Mouse (Mus musculus): ENCODE measurements around the gene Mgat4e.
"Not testable (repeated sequence)": the region's sequence is repeated elsewhere in the genome, so short reads cannot be mapped to it uniquely, and the experiment has no call there.

The Mgat4e gene

DNA sequence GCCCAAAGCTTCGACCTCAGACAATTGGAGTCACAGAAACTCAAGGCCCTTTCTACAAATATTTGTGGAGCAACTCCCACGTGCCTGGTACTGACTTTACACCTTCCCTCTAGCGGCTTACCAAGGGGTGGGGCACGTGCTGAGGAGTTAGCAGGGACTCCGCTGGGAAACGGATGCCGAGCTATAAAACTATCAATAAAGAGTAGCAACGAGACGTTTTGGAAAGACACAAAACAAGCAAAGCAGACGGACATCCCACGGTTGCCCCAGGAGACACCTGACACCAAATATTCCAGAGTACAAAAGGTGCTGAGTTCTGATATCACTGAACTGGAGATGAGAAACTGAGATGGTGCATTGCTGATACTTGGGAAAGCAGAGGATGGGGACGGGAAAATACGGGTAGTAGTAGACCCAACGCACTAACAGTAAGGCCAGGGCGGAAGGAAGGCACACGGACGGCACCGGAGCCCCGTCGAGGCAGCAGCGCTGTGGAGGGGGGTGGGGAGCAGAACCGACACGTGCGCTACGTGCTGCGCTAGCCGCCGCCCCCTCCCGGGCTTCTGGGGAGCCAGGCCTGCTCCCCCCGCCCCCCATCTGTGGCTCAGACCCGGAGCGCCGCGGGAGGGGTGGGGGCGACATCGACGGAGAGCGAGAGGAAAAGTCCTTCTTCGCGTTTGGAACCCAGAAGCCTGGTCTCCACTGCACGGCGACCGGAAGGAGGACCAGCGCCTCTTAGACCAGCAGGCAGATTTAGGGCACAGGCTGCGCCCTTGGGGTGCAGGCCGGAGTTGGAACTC lies 6.6 kb upstream of the Mgat4e start:
- peak in 1 of 2 experiments; percentile 62 for DNase-seq (ENCODE audit: low spot score in 2 of 2)

- peak in 1 of 2 experiments; percentile 39 for DNase-seq (ENCODE audit: low spot score in 2 of 2)
Measured at GRCm38 (mm10) chr1:134555240-134555870, 5.9 kb upstream of the Mgat4e start.

DNA sequence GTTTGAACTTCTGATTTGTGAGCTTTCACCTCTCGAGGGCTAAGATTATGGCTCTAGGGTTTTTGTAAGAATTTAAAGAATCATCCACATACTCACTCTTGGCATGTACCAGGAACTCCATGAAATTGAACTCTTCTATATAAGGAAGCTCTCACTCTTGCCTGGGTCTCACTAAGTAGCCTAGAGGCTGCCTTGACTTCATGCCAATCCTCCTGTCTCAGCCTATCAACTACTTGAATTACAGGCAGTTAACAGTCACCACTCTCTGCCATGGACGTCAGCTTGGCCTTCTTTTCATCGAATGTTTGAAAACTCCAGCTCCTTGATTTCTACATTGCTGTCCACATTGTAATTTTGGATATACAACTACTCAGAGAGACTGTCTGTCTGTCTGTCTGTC lies 2.9 kb upstream of the Mgat4e start:
- DNase-seq (ENCODE audit: low spot score in 2 of 2), result no peak

DNA sequence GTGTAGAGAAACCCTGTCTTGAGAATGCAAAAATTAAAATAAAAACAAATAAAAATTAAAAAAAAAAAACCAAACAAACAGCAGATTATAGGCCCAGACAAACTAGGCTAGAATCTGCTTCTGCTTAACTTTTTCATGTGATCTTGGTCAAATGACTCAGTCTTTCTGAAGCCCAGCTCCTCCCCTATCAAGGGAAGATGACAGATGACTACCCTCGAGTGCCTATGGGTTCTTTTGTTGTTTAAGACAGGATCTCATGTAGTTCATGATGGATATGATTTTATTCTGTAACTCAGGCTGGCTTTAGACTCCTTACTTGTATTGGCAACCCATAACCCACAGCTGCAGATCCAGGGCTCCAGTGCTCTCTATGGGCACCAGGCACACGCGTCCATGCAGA lies 2.4 kb upstream of the Mgat4e start:
- DNase-seq (ENCODE audit: low spot score in 2 of 2), result no peak

DNA sequence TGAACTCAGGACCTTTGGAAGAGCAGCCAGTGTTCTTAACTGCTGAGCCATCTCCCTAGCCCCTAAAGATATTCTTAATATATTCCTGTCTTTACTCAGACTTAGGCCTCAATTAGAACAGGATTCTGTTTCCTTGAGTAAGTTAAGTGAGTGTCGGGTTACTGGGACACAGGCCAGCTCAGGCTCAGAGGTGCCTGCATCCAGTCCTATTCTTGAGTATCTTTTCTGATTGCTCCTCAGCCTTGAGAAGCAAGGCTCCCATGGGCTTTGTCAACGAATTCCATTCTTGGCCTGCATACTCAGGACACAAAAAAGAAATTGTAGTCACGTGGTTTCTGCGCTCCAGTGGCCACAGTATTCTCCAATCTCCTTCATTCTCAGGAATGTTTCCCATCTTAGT lies 1.3 kb downstream of the Mgat4e start:
- no peak for DNase-seq (ENCODE audit: low spot score in 2 of 2)

DNA sequence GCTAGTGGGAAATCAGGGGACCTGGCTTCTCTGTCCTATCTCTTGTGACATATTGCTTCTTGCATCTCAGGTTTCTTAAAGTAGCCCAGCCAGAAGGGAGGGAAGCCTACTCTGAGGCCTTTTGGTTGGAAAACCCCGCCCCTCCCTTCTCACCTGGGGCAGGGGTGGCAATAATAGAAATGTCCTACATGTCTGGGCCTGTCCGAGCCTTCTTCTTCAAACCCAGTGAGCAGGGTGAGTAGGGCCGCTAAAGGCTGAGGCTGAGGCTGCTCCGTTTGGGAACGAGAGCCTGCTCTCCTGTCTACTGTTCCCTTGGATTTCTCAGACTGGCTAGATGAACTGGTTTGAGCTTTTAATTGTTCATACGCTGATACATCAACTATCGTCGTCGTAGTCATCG lies 8.9 kb downstream of the Mgat4e start:
- DNase-seq (ENCODE audit: low spot score in 2 of 2), result no peak

DNA sequence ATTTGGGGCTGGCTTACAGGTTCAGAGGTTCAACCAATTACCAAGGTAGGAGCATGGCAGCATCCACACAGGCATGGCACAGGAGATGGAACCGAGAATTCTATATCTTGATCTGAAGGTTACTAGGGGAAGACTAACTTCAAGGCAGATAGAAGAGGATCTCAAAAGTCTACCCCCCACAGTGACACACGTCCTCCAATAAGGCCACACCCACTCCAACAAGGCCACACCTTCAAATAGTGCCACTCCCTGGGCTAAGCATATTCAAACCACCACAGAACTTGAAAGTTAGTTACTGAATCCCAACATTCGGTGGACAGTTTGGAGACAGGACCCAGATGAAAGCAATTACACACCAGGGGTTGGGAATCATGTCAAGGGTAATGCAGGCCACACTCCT lies 14.0 kb downstream of the Mgat4e start:
- no peak for DNase-seq (ENCODE audit: low spot score in 2 of 2)

- DNase-seq (ENCODE audit: low spot score in 2 of 2), result no peak
Measured at GRCm38 (mm10) chr1:134535054-134535453, 14.4 kb downstream of the Mgat4e start.

GRCm38 (mm10) chr1:134533710-134534109 lies 15.8 kb downstream of the Mgat4e start:
- DNase-seq (ENCODE audit: low spot score in 2 of 2), result not testable (repeated sequence)

GRCm38 (mm10) chr1:134530618-134531017 lies 18.9 kb downstream of the Mgat4e start:
- no peak for DNase-seq (ENCODE audit: low spot score in 2 of 2)

DNA sequence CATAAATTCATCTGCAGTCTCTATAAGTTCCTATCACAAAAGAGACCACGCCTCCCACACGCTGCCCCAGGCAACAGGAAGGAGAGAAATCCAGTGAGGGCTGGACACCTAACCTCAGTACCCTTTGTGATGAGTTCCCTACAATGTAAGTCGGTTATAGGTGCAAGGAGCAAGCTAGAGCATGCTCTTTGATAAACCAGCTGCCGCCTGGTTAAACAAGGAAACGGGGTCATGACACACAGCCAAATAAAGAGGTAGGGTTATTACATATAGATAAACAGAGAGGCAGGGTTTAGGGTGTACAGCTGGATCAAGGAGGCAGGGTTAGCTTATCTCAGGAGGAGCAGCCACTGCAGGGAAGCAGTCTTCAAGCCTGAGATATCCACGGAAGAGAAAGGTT lies 22.7 kb downstream of the Mgat4e start:
- DNase-seq (ENCODE audit: low spot score in 2 of 2), result peak; percentile 62 to 63

DNA sequence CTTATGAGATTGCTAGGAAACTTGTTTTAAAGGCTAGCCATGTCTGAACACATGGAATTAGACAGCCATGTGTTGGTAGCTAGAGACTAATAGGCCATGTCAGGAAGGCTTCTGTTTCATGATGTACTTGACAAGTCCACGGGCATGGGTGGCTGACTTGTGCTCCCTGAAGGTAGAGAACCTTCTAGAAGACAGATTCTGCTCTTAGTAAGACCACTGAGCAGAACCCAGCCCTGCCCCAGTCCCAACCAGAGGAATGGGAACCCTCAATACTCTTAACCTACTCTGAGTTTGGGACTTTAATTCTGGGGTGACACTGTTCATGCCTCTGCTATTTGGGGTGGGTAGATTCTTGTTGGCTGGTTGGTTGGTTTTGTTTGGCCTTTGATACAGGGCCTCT lies 24.5 kb downstream of the Mgat4e start:
- DNase-seq (ENCODE audit: low spot score in 2 of 2), result no peak

DNA sequence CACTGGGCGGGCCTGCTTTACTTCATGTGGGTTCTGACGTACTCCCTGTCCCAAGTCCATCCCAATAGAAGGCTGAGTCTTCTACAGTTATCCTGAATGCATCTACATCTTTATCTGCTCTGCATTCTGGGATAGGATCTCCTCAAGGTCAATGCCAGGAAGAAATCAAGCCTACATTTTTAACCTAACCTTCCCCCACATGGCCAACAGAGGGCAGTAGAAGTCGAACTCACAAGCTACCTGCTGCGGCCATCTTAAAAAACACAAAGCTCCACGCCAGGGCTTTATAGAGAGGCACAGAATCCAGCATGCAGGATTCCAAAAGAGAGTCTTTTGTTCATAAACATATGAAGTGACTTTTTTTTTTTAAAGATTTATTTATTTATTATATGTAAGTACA lies 25.1 kb downstream of the Mgat4e start:
- DNase-seq (ENCODE audit: low spot score in 2 of 2), result peak in 1 of 2 experiments; percentile 52

GRCm38 (mm10) chr1:134522325-134522724 lies 27.2 kb downstream of the Mgat4e start:
- DNase-seq (ENCODE audit: low spot score in 2 of 2), result no peak

GRCm38 (mm10) chr1:134521163-134521562 lies 28.3 kb downstream of the Mgat4e start:
- DNase-seq (ENCODE audit: low spot score in 2 of 2), result no peak

GRCm38 (mm10) chr1:134520001-134520721 lies 29.3 kb downstream of the Mgat4e start:
- no peak for DNase-seq (ENCODE audit: low spot score in 2 of 2)

GRCm38 (mm10) chr1:134519201-134519600 lies 30.3 kb downstream of the Mgat4e start:
- not testable (repeated sequence) for DNase-seq (ENCODE audit: low spot score in 2 of 2)

DNA sequence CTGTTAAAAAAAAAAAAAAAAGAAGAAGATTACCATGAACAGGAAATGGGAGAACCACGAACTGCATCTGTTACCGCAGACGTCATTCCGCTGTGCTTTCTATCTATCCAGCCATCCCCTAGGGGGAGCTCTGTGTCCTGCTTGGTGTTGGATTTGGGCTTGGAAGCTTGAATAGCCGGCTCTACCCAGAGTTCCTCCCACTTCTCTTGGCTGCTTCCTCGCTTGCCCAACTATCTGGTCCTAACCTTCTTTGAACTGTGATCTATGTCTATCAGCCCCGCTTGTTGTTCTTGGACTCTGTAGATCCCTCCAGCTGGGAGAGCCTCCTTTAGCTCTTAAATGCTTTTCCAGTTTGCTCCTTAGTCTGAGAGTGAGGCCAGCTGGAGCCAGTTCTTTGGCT lies 30.8 kb downstream of the Mgat4e start:
- peak; percentile 75 to 89 for DNase-seq (ENCODE audit: low spot score in 2 of 2)

- not testable (repeated sequence) for DNase-seq (ENCODE audit: low spot score in 2 of 2)
Measured at GRCm38 (mm10) chr1:134517841-134518240, 31.6 kb downstream of the Mgat4e start.

GRCm38 (mm10) chr1:134516491-134517198 lies 32.8 kb downstream of the Mgat4e start:
- no peak for DNase-seq (ENCODE audit: low spot score in 2 of 2)

DNA sequence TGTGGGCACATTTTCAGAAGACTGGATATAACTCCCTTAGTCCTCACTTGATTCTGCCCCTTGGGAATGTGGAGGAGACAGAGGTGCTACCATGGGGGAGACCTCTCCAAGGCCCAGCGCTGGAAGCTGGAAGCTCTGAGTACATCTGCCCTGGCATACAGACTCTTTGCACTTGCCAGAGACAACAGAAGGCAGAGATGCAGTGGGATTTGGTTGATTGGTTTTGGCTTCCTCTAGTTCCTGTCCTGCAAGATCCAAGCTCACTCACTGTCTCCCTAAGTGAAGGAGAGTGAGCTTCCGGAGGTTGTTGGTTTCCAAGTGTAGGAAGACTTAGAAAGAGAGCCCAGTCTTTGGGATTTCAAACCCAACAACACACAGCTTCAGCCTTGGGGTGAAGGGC lies 33.6 kb downstream of the Mgat4e start:
- DNase-seq (ENCODE audit: low spot score in 2 of 2), result no peak

Data from spleen, postnatal 10 days (tissue).